Mouse (Mus musculus): ENCODE results near the gene Fcgr3. TPM values are rescaled to one million over a fixed set of nuclear protein-coding genes. Genes with fewer than 3 reads are reported as not detected.
"Not testable (repeated sequence)": the region's sequence is repeated elsewhere in the genome, so short reads cannot be mapped to it uniquely, and the experiment has no call there.

Gene Fcgr3
- total RNA-seq, 4 experiments from 2014 or later, result 0.73 to 1.8 (median 1.4) TPM

GRCm38 (mm10) chr1:171085718-171086117 lies 21.0 kb upstream of the Fcgr3 start:
- DNase-seq (ENCODE audit: low spot score in 2 of 2), result no peak

- DNase-seq (ENCODE audit: low spot score in 2 of 2), result not testable (repeated sequence)
These were observed 16.9 kb upstream of the Fcgr3 start for GRCm38 (mm10) chr1:171081512-171082231.

GRCm38 (mm10) chr1:171079825-171080224 lies 15.1 kb upstream of the Fcgr3 start:
- not testable (repeated sequence) for DNase-seq (ENCODE audit: low spot score in 2 of 2)

DNA sequence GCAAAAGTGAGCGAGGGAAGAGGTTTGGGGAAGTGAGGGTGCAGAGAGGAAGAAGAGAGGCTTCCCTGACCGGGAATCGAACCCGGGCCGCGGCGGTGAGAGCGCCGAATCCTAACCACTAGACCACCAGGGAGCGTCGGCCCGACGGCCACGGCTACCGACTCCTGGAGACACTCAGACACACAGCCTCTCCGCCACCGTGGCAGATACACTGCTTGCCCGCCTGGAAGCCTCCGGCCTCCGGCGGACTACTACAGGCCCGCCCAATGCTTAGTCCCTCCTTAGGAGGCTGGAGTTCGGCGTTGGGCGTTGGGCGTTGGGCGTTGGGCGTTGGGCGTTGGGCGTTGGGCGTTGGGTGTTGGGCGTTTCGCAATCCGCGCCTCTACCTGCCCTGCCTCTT lies 14.6 kb upstream of the Fcgr3 start:
- not testable (repeated sequence) for DNase-seq (ENCODE audit: low spot score in 2 of 2)

- not testable (repeated sequence) for DNase-seq (ENCODE audit: low spot score in 2 of 2)
These were observed 13.7 kb upstream of the Fcgr3 start for GRCm38 (mm10) chr1:171078419-171078818.

DNA sequence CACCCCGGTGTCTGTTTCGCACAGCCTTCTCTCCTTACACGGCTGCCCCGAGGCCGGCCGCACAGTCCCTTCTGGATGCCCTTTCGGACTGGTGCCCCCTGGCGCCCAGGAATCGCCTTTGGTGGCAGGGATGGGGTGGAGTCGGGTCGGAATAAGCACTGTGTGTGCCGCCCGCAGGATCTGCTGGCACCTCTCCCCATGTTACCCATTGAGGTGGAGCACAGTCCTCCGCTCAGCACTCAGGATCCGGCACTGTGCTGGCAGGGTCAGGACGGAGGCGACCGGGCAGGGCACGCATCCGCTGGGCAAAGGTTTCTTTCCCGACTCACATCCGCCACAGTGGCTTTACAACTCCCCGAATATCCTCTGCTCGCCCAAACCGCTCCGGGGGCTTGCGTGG lies 13.2 kb upstream of the Fcgr3 start:
- not testable (repeated sequence) for DNase-seq (ENCODE audit: low spot score in 2 of 2)

GRCm38 (mm10) chr1:171077192-171077591 lies 12.5 kb upstream of the Fcgr3 start:
- DNase-seq (ENCODE audit: low spot score in 2 of 2), result not testable (repeated sequence)

DNA sequence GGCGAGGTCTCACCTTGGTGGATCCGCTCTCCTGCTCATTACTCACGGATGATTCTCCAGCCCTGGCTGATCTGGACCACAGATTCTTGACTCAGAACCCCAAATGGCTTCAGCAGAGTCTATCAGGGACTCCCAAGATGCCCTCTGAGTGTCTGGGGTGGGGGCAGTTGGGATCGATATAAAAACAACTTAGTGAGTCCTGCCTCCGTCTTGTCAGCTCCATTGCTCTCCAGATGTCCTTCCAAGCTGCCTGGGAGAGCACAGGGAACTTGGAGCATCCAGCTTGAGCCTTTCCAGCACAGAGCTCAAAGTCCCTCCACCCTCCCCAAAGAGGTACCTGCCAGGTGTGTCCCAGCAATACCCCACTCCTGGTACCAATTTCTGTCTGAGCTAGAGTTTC lies 11.4 kb upstream of the Fcgr3 start:
- DNase-seq (ENCODE audit: low spot score in 2 of 2), result not testable (repeated sequence)

DNA sequence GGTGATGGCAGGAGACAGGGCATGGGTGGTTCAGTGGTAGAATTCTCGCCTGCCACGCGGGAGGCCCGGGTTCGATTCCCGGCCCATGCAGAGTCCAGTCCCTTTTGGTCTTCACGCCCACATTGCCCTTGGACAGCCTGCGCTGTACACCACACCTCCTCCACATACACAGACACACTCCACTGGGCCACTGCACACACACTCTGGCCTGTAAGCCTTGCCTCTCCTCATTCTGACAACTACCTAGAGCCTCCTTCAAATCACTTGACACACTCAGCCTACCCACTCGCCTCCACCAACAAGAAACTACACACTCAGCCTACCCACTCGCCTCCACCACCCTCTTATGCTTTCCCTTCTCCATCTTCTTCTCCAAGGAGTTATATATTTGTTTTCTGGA lies 9.5 kb upstream of the Fcgr3 start:
- not testable (repeated sequence) for DNase-seq (ENCODE audit: low spot score in 2 of 2)

GRCm38 (mm10) chr1:171072217-171072616 lies 7.5 kb upstream of the Fcgr3 start:
- DNase-seq (ENCODE audit: low spot score in 2 of 2), result not testable (repeated sequence)

GRCm38 (mm10) chr1:171071726-171072125 lies 7.0 kb upstream of the Fcgr3 start:
- not testable (repeated sequence) for DNase-seq (ENCODE audit: low spot score in 2 of 2)

DNA sequence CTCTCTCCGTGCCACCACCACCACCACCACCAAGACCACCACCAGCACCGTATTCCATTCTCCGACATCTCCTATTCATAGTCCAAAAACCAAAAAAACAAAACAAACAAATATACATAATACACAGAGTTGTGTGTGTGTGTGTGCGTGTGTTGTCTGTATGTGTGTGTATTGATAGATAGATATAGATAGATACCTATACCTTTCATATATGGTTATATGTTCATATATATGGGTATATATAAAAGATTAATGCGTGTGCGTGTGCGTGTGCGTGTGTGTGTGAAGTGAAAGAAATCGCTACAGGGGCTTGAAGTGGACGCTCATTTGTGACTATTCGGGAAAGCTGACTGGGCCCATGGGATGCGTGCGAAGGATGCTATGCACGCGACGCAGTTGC lies 6.1 kb upstream of the Fcgr3 start:
- DNase-seq (ENCODE audit: low spot score in 2 of 2), result not testable (repeated sequence)

GRCm38 (mm10) chr1:171069508-171069907 lies 4.8 kb upstream of the Fcgr3 start:
- not testable (repeated sequence) for DNase-seq (ENCODE audit: low spot score in 2 of 2)

DNA sequence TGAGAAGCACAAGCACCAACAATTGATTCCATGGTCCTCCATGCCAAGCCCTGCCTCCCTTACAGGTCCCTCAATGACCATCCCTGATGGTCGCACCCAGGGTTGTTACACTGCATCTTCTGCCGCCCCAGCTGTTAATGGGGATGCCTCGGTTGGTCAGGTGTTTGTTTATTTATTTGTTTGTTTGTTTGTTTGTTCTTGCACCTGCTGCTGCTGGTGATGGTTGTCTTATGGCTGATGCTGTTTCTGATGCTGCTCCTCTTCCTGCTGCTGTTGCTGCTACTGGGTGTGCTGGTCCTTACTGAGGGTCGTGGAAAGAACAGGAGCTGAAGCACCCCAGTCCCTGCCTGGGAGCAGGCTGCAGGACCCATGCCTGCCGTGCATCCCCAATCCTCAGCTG lies 3.2 kb upstream of the Fcgr3 start:
- DNase-seq (ENCODE audit: low spot score in 2 of 2), result not testable (repeated sequence)

GRCm38 (mm10) chr1:171066583-171066982 lies 1.8 kb upstream of the Fcgr3 start:
- DNase-seq (ENCODE audit: low spot score in 2 of 2), result not testable (repeated sequence)

DNA sequence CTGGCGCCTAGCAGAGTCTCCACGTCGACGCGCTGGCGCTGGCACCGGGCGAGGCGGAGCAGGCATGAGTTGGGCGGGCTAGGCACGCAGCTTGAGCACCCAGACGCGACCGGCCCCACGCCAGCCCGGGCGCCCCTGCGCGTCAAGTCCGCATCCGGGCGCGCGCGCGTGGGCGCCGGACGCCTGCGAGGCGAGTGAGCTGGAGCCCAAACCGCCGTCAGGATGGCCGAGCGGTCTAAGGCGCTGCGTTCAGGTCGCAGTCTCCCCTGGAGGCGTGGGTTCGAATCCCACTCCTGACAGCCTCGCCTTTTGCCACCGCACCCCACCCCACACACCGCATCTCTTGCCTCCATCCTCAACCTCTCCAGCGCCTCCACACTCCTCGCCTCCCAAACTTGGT lies 1.0 kb upstream of the Fcgr3 start:
- DNase-seq (ENCODE audit: low spot score in 2 of 2), result peak; percentile 20 to 23

- DNase-seq (ENCODE audit: low spot score in 2 of 2), result not testable (repeated sequence)
These were observed 480 bp upstream of the Fcgr3 start for GRCm38 (mm10) chr1:171065243-171065587.

DNA sequence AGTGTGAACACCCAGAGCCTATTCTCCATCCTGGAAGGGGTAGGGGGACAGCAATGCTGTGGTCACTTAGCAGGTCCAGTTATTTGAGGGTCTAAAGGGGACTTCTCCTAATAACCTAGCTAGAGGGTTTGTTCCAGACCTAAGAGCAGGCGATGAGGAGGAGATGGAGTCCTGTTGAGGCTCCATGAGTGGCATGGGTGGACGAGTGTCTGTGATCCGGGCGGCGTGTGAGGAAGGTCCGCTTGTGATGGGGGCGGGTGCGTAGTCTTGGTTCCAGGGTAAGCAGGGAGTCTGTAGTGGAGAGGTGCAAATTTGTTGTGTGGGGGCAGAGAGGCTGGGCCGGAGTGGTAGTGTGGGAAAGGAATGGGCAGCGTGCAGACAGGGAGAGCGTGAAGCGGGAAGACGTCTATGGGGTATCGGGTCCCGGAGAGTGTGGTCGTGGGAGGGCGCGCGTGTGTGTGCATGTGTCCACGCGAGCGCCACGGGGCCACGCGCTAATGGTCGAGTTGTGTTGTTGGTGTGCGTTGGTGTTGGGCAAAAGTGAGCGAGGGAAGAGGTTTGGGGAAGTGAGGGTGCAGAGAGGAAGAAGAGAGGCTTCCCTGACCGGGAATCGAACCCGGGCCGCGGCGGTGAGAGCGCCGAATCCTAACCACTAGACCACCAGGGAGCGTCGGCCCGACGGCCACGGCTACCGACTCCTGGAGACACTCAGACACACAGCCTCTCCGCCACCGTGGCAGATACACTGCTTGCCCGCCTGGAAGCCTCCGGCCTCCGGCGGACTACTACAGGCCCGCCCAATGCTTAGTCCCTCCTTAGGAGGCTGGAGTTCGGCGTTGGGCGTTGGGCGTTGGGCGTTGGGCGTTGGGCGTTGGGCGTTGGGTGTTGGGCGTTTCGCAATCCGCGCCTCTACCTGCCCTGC lies 905 bp downstream of the Fcgr3 start:
- DNase-seq (ENCODE audit: low spot score in 2 of 2), result peak; percentile 12 to 27

- DNase-seq (ENCODE audit: low spot score in 2 of 2), result no peak
These were observed 3.2 kb downstream of the Fcgr3 start for GRCm38 (mm10) chr1:171061566-171061965.

DNA sequence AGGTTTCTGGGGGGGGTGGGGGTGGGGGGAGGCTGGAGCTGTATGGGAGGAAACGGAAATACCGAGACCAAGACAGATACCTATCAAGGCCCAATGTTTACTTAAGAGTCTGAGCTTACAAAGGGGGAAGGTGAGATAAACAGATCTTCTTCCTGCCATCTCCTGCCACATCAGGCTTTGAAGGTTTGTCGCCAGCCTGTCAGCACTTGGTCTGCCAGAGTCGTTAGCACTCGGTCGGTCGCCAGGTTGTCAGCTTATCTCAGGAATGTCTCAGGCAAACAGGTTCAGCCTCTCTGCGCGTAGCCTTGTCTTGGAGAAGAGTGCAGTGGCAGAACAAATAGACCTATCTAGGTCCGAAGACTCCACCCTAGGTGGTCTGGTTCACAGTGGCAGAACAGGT lies 4.3 kb downstream of the Fcgr3 start:
- DNase-seq (ENCODE audit: low spot score in 2 of 2), result no peak

- DNase-seq (ENCODE audit: low spot score in 2 of 2), result no peak
These were observed 5.5 kb downstream of the Fcgr3 start for GRCm38 (mm10) chr1:171059203-171059602.

GRCm38 (mm10) chr1:171057253-171057652 lies 7.5 kb downstream of the Fcgr3 start:
- no peak for DNase-seq (ENCODE audit: low spot score in 2 of 2)
